Mouse (Mus musculus) retina, embryonic 14.5 days (tissue): ENCODE results near the gene Hes2.

Experiments used
- DNase-seq: peaks from one replicate; pipeline ENCODE4 v3.0.0-alpha.2; 2015; ENCODE audit warnings: low spot score

Hes2 gene

DNA sequence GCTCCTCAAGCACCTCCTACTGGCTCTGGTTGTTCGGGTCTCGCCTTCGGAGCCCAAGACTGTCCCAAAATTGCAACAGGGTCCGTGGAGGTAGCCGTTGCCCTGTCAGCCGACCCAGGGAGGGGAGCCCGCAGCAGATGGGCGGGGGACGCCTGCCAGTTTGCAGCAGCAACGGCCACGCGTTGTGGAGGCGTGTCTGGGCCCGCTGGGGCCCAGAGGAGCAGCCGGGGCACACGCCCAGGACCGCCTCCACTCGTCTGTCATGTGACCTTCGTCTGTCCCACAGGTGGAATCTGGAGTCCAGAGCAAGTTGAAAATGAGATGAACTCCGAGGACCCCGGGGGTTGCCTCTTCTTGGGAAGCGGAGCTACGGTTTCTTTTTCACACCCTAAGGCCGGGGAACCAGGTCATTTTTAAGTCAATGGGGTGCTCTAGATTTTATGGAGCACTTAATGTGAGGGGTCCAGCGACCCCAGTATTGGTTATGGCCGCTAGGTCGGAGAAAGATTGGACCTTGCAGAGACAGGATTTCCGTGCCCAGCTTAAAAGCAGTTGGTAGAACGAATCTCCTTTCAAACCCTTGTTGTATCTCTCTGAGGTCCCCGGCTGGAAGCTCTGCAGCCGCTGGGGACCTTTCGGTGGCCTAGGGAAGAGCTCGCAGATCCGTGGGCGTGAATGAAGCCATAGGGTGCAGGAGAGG lies at the start of gene Hes2:
TSS of gene Hes2 (plus strand) at position 283 of the 700 bp plus-strand sequence.
- DNase-seq, result peak; percentile 45

DNA sequence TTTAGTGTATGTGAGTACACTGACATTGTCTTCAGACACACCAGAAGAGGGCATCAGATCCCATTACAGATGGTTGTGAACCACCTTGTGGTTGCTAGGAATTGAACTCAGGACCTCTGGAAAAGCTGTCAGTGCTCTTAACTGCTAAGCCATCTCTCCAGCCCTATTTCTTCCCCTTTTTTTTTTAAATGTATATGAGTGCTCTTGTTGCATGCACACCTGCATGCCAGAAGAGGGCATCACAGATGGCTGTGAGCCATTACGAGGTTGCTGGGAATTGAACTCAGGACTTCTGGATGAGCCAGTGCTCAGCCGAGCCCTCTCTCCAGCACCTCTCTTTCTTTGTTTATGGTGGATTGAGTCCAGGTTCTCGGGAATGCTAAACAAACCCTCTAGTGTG lies 49.2 kb upstream of the Hes2 start:
- no peak for DNase-seq

DNA sequence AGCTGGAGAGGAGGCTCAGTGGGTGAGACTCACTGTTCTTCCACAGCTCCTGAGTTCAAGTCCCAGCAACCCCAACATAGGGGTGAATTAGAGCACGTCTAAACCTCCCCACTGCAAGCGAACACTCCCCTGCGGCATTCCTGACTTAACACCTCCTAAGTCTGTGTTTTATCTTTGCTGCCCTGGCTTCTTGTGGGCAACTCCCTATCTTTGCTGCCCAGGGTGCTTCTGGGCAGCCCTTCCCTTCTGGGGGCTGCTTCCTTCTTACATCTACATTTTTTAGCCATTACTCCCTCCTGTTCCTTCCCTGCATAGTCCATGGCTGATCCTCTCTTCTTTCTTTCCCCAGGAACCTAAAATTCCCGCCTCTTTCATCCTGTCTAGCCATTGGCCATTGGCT lies 48.0 kb upstream of the Hes2 start:
- no peak for DNase-seq

DNA sequence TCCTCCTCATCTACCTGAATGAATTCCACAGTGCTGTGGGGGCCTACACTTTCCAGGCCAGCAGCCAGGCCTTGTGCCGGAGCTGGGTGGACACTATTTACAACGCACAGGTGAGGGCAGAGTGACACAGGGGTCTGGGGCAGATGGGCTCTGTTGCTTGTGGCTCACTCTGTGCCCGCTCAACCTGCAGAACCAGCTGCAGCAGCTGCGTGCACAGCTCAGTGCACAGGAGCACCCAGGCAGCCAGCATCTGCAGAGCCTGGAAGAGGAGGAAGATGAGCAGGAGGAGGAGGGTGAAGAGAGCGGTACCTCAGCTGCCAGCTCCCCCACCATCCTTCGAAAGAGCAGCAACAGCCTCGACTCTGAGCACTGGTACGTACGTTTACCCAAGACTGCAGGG lies 46.3 kb upstream of the Hes2 start:
- DNase-seq, result no peak

DNA sequence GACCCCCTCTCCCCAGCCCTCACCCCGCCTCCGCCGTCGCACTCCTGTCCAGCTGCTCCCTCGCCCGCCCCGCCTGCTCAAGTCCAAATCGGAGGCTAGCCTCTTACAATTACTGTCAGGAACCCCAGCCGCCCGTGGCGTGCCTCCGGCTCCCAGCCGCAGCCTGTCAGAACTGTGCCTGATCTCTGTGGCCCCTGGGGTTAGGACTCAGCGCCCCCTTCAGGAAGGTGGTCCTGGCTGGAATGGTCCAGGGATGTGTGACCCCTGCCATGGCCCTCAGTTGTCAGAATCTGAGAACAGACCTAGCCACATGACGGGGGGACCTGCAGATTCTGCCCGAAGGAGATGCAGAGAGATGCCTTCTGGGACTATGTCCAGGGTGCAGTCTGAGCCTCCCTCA lies 44.6 kb upstream of the Hes2 start:
- DNase-seq, result no peak

DNA sequence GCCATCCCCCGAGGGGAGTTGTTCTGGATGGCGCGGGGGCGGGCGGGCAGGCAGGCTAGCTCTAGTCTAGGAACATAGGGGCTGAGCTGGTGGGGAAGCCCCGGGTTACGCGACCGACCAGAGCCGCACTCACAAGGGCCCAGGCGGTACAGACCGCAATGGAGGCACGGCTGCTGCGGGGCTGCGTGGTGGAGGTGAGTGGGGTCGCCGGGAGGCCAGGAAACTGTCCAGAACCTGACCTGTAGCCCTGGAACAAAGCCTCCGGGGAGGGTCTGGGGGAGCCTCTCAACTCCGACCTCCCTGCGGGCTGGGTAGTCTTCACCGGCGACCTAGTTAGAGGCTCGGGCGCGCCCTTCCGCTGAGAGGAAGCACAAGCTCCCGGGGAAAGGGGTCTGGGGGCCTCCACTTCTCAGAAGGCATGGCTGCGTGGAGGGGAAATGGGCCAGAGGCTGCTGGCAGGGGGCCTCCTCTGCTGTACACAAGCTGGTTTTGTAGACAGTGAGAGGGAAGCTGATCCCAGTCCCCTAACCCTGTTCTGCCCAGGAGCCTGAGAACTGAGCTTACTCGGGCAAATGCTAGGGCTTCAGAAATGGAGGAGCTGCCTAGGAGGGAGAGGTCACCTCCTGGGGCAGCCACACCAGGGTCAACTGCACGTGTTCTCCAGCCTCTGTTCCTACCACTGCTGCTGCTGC lies 42.6 kb upstream of the Hes2 start, which contains the start of gene Tnfrsf25:
TSS of gene Tnfrsf25 (plus strand) at position 14 of the 692 bp plus-strand sequence.
- peak; percentile 59 for DNase-seq

DNA sequence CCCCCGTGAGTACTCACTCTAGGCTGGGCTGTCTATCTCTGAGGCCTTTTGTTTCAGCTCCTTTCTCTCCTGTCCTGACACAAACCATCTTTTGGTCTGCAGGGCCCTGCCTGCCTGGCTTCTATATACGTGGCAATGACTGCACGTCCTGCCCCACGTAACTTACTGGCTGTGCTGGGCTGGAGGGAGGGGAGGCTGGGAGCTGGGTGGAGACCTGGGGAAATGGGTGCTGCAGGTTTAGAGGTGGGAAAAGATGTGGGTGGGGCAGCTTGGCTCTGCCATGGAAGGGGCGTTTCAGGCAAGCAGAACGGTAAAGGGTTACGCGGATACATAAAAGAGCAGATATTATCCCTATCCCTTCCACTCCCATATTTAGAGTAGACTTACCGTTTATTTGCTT lies 41.1 kb upstream of the Hes2 start:
- no peak for DNase-seq

DNA sequence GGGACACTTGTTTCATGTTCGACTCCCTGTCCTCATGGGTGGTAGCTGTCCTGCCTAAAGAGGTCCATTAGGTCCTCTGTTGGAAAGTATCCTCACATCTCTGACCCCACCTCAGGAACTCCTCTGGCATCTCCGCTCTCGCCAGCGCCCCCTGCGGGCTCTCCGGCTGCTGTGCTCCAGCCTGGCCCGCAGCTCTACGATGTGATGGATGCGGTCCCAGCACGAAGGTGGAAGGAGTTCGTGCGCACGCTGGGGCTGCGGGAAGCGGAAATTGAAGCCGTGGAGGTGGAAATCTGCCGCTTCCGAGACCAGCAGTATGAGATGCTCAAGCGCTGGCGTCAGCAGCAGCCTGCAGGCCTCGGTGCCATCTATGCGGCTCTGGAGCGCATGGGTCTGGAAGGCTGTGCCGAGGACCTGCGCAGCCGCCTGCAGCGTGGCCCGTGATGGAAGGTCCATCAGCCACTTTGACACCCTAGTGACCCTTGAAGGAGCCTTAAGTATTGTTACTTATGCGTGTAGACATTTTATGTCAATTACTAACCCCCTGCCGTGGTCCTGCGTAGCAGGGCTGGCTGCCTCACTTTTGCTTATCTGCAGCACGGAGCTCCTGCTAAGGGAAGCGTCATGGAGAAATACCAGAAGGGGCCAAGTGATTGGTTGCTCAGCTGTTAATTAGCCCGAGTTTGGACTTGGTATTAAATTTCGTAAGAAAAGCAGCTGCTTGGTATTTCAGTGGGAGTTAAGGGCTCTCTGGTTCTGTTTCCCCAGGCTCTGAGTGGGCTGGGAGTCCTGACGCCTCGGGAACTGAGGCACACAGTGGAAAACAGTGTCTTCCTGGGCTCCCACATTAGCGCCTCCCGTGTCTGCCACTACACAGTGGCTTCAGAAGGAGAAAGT lies 39.0 kb upstream of the Hes2 start:
- DNase-seq, result peak; percentile 87

DNA sequence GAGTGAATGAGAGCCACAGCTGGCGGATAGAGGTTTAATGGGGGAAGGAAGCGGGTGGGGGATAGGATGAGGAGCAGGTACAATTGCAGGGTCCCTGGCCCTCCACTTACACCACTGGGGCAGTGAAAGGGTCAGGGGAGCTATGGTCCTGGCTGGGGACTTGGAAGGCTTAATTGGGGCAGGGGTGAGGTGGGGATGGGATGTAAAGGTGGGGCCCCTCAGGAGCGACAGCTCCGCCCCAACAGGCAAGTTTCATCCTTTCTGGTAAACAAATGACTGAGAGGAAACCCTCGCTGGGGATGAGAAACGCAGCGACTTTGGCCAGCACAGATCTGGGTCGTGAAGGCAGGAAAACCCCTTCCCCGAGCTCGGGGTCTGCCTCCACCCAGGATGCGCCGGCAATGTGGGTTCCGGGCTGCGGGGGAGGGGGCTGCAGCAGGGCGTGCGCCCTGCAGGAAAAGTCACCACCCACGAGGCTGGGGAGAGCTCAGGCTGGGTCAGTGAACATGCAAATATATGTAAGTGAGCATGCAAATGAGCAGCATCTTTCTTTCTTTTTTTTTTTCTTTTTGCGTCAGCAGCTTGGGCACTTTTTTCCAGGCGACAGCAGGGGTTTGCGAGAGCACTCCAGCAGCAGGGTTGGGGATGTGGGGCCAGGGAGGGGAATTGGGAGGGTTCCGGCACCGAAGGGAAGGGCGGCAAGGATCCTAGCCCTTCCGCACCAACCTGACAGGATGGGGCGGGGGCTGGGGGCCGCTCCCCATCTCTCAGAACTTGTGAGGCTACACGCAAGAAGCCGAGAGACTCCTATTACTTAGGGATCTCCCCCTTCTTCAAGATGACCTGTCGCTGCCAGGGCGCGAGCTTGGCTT lies 38.1 kb upstream of the Hes2 start:
- no peak for DNase-seq

DNA sequence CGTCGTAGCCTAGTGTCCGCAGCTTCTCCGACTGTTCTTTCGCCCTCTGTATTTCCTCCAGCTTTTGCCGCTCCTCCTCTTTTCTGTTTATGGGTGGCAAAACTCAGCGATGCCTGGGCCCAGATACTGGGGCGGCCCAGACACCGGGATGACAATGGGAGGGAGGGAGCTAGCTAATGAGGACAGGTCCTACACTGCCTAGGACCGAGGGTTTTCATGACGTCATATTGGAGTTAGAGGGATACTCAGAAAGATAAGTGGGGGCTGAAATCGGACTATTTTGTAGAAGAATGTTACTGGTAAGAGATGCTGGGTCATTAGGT lies 37.5 kb upstream of the Hes2 start:
- DNase-seq, result no peak

DNA sequence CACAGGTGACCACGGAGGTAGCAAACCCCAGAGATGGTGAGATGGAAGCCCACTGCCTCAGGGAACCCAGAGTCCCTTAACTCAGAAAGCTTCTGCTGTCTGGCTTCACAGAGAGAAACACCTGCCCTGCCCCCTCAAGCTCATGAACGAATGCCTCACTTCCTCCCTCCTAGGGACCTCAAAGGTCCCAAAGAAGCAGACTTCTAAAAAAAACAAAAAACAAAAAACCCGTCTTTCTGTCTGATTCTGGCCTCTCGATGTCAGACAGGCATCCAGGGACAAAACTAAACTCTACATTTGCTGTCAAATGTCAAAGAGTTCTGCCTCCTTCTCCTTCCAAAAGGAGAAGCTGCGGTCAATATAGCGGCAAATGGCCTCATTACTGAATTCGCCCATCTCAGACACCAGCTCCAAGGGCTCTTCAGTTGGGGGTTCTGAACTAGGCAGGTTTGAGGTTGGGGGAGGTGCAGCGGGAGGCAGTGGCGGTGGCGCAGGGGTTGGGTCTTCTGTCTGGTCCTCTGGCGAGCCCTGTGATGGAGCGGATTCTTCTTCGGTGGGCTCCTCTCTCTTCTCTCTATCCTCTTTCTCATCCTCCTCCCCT lies 34.2 kb upstream of the Hes2 start:
- no peak for DNase-seq

DNA sequence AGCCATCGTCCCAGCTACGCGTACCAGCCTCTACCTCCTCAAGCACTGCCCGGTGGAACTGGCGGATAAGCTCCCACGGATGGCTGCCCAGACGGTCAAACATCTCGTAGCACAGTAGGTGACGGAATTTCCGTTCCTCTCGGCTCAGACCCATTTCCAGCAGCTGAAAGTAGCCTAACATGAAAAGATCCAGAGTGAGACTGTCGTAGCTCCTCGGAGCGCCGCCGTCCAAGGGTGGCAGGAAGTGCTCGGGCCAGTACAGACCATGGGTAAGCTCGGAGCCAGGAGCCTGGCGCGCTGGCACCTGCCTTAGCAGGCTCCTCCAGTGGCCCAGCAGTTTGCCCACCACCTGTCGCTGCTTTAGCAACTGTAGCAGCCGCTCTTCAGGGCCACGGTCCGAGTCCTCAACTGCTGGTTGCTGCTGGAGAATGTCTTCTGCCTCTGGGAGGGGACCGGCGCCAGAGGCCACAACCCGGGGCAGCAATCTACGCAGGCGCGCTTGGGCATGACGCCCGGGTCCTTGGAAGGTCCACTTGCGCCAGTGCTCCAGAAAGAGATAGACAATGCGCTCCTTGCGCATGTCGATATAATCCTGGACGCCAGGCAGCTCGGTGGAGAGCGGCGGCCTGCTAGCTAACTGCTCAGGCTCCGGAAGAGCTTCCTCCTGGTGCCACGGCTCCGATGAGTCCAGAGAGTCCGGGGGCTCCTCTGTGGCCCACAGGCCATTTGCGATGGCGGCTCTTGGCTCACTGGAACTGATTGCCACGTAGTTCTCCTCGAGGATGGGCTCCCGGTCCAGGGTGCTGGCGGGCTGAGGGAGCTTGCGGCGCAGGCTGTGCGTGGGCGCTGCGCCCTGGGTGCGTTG lies 33.3 kb upstream of the Hes2 start:
- DNase-seq, result no peak

DNA sequence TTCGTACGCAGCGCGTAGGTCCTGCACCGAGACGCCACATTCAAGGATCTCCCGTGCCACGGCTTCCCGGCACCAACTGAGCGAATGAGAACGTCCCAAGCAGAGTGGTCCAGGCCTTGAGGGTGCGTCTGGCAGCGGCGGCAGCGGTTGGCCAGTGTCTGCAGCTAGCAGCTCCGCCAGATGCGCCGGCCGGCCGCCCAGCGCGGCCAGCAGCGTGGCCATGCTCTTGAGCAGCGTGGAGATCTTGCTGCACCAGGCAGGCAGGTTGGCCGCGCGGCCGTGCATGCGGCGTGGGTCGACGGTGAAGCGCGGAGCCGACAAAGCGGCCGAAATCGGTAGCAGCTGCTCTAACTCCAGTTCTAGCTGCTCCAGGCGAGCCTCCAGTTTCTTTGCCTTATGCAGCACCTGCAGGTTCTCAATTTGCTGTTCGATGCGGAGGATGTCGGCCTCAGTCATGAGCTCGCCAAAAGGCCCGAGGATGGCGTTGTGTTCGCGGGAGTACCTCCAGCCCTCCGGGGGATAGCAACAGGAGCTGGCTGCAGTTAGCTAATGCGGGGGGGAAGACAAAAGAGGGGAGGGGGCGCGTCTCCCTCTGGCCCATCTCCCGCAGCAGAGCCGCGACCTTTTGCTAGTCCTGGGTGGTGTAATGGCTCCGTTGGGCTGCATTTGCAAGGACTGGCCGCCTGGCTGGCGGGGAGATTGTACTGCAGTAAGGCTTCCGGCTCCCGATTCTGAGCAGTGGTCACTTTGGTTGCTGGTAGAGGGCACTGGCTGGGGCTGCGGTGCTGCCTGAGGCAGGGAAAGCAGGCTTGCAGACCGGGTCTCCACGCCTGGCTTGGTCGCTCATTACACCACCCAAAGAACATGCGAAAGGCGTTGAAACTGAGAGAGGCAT lies 32.4 kb upstream of the Hes2 start:
- peak; percentile 50 for DNase-seq

DNA sequence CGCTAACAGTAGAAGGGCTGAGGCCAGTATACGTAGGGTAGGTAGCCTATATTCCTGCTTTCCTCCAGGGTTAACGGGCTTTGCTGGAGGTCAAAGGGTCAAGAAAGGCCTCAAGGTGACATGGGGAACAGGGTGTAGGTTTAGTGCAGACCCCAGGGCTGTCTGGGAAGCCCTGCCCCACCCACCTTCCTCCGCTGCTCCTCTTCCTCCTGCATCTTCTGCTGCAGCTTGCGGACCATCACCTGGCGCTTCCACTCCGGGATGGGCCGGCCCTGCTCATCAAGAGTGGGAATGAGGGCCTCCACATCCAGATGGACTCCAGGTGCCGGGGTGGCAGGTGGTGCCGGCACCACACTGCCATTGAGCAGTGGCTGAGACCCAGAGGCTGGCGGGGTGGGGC lies 30.8 kb upstream of the Hes2 start:
- no peak for DNase-seq

DNA sequence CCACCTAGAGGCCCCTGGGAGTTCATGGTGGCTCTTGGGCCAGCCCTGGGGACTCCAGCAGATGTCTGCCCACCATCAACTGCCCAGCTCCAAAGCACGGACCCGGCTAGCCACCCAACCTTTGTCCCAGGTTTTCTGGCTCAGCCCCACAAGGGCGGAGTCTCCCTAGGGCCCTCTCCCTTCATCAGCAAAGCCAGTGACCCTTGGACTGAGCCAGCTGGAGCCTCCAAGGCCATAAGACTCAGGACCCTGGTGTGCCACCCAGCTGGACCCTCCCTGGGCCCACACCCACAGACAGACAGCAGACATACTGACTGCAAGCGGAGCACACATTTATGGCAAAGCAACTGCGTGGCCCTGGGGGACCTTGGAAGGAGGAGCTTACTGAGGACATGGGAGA lies 29.9 kb upstream of the Hes2 start:
- no peak for DNase-seq

DNA sequence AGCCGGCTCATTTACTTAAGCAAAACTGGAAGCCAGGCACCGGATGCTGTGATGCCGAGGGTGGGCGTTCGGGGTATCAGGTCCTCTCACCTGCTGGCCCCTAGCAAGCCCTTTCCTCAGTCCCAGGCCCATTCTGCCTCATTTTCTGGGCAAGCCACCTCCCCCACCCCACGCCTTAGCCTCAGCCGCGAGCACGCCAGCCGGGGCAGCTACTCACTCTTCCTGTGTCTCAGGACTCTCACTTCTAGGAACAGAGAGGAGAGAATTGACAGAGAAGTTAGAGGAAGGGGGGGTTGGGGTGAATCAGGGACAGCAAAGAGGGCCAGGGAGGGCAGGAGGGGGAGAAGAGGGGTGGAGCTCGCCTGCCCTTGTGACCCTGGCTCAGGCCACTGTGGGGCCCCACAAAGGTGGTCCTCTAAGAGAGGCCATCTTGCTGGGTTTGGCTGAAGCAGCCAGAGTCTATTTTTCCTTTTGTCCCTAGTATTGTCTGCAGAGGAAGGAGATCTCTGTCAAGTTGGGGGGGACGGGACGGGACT lies 29.2 kb upstream of the Hes2 start:
- DNase-seq, result no peak

DNA sequence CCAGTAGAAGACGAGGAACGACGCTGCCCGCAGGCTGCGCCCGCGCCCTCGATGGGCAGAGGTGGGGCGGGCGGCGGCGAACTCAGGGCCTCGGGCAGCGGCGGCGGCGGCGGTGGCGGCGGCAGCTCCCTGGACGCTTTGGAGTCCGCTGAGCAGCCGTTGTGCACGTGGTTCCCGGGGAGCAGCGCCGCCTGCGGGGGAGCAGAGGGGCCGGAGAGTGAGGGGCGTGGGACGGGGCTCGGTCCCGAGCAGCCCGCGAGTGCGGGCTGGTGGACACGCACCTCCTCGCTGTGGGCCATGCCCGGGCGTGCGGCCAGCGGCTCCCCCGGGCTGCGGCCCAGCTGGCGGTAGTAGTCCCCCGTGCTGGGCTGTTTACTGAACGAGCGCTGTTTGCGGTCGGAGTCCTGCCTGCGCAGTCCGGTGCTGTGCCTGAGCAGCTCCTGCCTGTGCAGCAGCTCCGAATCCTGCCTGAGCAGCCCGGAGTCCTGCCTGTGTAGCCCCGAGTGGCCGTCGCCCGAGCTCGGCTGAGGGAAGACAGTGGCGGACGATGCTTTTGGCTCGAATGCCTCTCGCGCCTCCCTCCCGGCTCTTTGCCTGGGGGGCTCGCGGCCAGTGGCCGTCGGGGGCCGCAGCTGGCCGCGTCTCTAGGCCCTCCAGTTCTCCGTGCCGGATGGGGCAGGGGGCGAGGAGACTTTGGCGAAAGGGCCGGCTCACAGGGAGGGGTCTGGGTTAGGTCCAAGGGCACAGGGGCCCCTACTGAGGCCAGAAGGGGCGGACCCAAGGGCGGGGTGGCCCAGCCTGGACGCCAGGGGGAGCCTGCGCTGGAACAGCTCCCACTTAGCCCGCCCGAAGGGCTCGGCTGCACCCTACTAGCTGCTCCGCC lies 27.7 kb upstream of the Hes2 start:
- peak; percentile 75 for DNase-seq
